Mouse (Mus musculus): ENCODE results near the gene Gsg1. TPM values are rescaled to one million over a fixed set of nuclear protein-coding genes. Genes with fewer than 3 reads are reported as not detected.

The Gsg1 gene
- polyA plus RNA-seq, 1 experiment: 0.27 TPM

DNA sequence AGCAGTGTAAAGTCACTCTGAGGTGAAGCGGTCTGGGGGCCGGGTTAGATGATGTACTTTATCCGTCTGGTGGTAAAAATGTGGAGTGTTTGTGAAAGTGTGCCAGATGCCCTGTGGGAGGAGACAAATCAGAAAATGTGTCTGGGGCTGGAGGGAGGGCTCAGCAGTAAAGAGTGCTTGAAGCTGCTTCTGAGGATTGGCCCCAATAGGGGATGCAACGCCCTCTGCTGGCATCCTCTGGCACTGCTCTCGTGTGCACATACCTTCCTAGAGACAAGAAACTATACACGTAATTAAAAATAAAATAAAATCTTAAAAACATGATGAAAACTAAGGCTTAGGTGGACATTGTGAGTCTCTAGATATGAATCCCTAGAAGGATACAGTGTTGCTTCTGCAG, 6.3 kb upstream of the Gsg1 start:
- DNase-seq (ENCODE audit: low read depth): no peak
- no peak for TF ChIP-seq POLR2A (IDR thresholded peaks at IDR 0.05; ENCODE audit: borderline replicate concordance, extremely low read depth, insufficient read depth, insufficient read length, poor library complexity, severe bottlenecking)
- peak; percentile 16; the same call in 1 of the 2 replicates for TF ChIP-seq CTCF (IDR thresholded peaks at IDR 0.05; ENCODE audit: borderline replicate concordance, extremely low read depth, insufficient read depth, insufficient read length)

DNA sequence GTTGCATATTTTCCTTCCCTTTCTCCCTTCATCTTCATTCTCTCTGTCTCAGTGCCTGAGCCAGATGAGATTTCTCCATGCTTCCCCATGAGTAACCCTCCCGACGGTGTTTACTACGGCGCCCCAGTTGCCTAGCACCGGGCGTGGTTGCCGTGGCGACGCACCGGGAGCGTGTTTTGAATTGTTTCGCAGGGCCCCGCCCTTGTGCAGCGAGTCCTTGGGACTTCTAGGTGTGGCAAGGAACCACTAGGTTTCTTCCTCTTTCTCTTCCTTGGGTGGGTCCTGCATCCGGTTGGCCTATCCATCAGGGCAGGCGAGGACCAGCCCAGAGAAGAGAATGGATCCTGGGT, 1.4 kb downstream of the Gsg1 start:
- TF ChIP-seq POLR2A (IDR thresholded peaks at IDR 0.05; ENCODE audit: borderline replicate concordance, extremely low read depth, insufficient read depth, insufficient read length, poor library complexity, severe bottlenecking) (no peak), CTCF (IDR thresholded peaks at IDR 0.05; ENCODE audit: borderline replicate concordance, extremely low read depth, insufficient read depth, insufficient read length) (no peak)
- DNase-seq (ENCODE audit: low read depth): peak; percentile 94

DNA sequence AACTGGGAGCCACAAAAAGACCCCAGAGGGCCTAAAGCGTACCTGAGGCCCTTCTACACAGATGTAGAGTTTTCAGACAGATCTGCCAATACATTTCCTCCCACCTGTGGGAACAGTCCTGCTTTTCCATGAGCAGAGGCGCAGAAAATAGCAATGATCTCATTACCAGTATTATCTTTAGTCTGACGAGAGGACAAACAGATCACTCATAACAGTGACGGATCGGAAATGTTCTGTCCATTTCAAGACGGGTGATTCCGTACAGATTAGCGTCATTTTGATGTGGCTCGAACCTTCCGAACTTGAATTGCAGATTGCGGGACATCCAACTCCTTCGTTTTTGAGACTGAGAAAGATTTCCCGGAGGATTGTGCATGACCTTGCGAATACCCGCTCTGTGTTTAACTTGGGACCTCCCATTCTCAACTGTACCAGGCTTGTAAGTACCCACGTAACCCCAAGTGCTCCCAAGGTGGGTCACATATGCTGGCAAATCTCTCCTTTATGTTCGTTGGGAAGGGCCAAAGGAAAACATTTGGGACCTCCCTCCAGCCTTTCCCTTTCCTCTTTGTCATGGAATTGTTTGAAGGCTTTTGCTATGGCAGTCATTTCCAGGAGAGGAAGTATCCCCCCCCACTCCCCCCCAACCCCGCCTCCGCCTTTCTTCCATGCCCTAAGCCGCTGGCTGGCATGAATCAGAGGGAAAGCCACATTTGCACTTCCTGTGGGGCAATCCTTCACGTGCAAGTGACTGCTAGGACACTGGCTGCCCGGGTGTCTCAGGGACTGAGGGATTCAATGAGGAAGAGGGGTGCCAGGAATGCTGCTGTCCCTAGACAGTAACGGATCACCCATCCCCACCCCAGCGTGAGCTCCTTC, 2.1 kb downstream of the Gsg1 start:
- TF ChIP-seq CTCF (IDR thresholded peaks at IDR 0.05; ENCODE audit: borderline replicate concordance, extremely low read depth, insufficient read depth, insufficient read length) (no peak), POLR2A (IDR thresholded peaks at IDR 0.05; ENCODE audit: borderline replicate concordance, extremely low read depth, insufficient read depth, insufficient read length, poor library complexity, severe bottlenecking) (no peak)
- peak; percentile 76 for DNase-seq (ENCODE audit: low read depth)

DNA sequence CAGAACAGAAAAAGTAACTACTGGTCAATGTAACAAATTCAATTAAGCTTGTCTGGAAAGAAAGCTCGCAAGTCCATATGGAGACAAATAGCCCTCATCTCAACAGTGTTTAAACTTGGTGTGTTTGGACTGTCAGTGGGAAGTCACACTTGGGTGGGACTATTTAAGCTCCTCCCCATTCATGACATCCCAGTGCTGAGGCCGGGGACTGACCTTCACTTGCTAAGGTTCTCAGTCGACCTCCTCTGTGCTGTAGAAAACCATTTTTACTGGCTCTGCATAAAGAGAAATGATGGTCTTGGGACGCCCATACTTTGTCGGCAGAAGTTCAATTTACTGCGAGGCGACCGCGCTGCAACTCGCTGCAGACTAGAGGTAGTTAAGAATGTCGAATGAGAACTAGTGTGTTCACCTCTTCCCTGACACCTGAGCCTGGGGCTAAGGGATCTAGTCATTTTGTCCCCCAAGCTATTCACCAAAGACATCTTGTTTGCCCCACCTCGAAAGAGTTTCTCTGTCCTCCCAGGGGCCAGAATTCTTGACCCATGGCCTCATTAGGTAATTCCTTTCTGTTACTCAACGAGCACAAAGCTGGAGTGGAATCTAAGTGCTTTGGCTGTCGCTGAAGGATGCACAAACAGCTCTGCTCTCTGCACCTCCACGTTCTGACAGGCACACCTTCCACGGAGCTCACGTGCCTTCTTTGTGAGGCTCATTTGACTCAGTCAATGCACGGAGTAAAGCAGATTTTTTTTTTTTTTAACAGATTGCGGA, 3.0 kb downstream of the Gsg1 start:
- TF ChIP-seq POLR2A (IDR thresholded peaks at IDR 0.05; ENCODE audit: borderline replicate concordance, extremely low read depth, insufficient read depth, insufficient read length, poor library complexity, severe bottlenecking) (no peak), CTCF (IDR thresholded peaks at IDR 0.05; ENCODE audit: borderline replicate concordance, extremely low read depth, insufficient read depth, insufficient read length) (no peak)

DNA sequence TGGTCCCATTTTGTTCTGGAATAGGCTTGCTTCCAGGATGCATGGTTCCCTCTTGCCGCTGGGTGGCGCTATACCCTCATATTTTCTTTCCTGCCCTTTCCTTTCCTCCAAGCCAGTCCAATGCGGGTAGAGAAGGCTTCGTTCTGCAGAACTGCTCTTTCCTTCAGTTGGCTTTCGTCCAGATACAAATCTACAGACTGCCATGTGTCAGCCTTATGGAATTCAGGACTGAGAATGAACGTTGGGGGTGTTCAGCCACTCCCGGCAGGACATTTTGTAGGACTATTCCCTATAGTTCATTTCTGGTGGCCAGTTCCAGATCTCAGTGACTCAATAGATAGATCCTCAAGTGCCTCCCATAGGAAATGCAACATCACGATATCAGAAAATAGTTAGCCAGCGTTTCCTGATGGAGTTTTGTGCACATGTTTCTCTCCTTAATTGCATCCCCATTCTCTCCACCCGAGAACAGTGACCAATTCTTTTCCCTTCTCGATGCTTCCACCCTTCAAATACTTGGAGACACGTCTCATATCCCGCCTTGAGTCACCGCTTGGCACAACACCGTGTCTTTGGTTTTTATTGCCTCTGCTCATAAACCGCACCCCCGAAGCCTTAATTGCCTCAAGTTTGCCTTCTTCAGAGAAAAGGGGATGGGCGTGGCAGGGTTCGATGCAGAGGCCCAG, 4.2 kb downstream of the Gsg1 start:
- TF ChIP-seq POLR2A (IDR thresholded peaks at IDR 0.05; ENCODE audit: borderline replicate concordance, extremely low read depth, insufficient read depth, insufficient read length, poor library complexity, severe bottlenecking) (no peak), CTCF (IDR thresholded peaks at IDR 0.05; ENCODE audit: borderline replicate concordance, extremely low read depth, insufficient read depth, insufficient read length) (peak; percentile 84)
- peak; percentile 92 for DNase-seq (ENCODE audit: low read depth)

More for the DNA sequence above, 3.0 kb downstream of the Gsg1 start:
- no peak for DNase-seq (ENCODE audit: low read depth)

DNA sequence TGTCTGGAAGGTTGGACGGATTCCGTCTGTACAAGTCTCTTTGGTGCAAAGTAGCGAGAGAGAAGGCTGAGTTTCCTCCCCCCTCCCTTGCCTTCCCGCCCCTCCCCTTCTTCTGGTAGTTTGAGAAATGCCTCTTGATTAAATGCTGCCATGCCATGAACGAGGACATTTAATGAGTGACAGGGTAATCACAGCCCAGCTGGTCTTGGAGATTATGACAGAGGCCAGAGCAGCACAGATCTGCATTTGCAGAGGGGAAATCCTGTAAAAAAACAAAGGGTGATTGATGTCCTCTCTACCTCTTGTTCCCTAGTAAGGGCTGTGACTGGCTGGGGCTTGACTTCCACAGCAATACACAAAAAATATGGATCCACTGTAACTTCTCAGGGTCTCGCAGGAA, 6.3 kb downstream of the Gsg1 start:
- peak; percentile 54 for DNase-seq (ENCODE audit: low read depth)
- TF ChIP-seq CTCF (IDR thresholded peaks at IDR 0.05; ENCODE audit: borderline replicate concordance, extremely low read depth, insufficient read depth, insufficient read length): no peak
- no peak for TF ChIP-seq POLR2A (IDR thresholded peaks at IDR 0.05; ENCODE audit: borderline replicate concordance, extremely low read depth, insufficient read depth, insufficient read length, poor library complexity, severe bottlenecking)

DNA sequence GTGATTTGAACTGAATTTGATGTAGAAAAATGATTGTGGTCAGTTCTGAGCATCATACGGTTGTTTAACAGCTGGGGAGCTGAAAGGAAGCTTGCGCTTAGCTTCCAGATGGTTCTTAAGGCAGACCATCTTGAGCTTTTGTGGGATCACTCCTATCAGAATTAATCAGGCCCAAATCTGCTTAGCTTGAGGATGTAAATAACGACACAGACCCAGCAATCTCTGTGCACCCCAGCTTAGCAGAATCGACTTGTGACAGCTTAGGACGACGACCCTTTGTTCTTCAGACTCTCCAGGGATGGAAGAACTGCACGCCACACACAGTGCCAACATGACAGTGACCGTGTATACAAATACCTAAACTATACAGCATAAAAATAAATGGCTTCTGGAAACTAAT, 8.6 kb downstream of the Gsg1 start:
- peak; percentile 33 for DNase-seq (ENCODE audit: low read depth)

DNA sequence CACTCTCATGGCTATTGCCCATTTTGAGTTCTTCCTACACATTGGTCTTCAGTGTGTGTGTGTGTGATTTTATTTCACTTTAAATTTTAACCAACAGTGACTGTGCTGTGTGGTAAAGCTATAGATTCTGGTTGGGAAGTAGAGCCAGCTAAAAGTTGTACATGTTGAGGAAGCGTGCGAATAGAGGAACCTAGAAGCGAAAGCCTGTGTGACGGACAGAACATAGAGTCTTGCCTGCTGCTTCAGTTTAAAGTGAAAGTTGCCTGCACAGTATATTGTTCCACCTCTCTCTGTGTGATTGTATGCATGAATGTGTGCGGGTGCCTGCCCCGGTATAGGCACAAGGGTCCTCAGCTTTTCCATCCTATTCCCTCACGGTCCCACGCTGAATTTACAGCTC, 13.8 kb downstream of the Gsg1 start:
- TF ChIP-seq POLR2A (IDR thresholded peaks at IDR 0.05; ENCODE audit: borderline replicate concordance, extremely low read depth, insufficient read depth, insufficient read length, poor library complexity, severe bottlenecking) (no peak), CTCF (IDR thresholded peaks at IDR 0.05; ENCODE audit: borderline replicate concordance, extremely low read depth, insufficient read depth, insufficient read length) (no peak)
- DNase-seq (ENCODE audit: low read depth): no peak

More for the DNA sequence above, 8.6 kb downstream of the Gsg1 start:
- TF ChIP-seq CTCF (IDR thresholded peaks at IDR 0.05; ENCODE audit: borderline replicate concordance, extremely low read depth, insufficient read depth, insufficient read length) (no peak), POLR2A (IDR thresholded peaks at IDR 0.05; ENCODE audit: borderline replicate concordance, extremely low read depth, insufficient read depth, insufficient read length, poor library complexity, severe bottlenecking) (no peak)

DNA sequence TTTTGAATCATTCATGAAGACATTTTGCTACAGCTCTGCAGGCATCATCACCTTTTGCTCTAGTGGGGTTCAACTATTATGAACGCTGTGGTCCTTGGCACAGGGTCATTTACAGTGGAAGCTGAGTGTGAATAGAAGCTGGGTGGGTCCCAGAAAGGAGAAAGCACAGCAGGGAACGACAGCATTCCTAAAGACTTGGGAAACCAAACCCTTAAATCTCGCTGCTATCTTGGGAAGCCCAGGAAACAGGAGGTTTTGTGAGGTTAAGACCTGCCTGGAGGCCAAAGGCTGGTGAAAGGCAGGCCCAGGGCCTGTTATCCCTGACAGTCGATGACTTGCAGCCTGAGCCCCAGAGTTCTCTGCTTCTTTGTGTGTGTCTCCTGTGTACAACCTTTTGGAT, 15.9 kb downstream of the Gsg1 start:
- no peak for DNase-seq (ENCODE audit: low read depth)
- TF ChIP-seq CTCF (IDR thresholded peaks at IDR 0.05; ENCODE audit: borderline replicate concordance, extremely low read depth, insufficient read depth, insufficient read length): no peak
- TF ChIP-seq POLR2A (IDR thresholded peaks at IDR 0.05; ENCODE audit: borderline replicate concordance, extremely low read depth, insufficient read depth, insufficient read length, poor library complexity, severe bottlenecking): no peak

DNA sequence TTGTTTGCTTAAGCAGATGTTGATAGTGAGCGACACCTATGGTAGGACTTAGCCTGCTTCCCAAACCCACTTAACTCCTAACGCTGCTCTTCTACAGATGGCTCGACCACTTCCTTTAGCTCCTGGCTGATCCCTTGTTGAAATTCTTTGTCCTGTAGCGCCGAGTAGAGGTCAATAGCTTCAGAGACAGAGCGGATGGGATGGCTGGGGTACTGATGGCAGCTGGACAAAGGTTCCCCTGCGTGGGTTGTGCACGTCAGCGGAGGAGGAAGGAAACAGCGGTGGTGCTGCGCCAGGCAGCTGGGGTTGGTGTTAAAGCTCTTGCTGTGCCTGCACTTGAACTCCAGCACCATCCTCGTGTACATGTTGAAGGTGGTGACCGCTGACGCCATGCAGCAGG, 16.8 kb downstream of the Gsg1 start:
- no peak for DNase-seq (ENCODE audit: low read depth)
- TF ChIP-seq POLR2A (IDR thresholded peaks at IDR 0.05; ENCODE audit: borderline replicate concordance, extremely low read depth, insufficient read depth, insufficient read length, poor library complexity, severe bottlenecking) (no peak), CTCF (IDR thresholded peaks at IDR 0.05; ENCODE audit: borderline replicate concordance, extremely low read depth, insufficient read depth, insufficient read length) (no peak)

DNA sequence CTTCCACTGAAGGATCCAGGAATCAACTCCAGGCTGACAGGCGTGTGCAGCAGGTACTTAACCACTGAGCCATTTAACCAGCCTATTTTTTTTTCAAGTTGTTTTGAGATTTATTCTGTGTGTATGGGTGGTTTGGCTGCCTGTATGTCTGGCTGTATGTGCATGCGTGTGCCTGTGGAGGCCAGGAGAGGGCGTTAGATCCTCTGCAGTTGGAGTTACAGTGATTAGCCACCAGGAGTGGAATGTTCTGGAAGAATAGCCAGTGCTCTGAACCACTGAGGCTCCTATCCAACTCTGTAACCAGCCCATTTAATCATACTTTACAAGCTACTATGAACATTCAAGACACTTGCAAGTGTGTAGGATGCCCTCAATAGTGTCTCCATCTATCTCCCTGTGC, 17.6 kb downstream of the Gsg1 start:
- no peak for TF ChIP-seq CTCF (IDR thresholded peaks at IDR 0.05; ENCODE audit: borderline replicate concordance, extremely low read depth, insufficient read depth, insufficient read length)
- TF ChIP-seq POLR2A (IDR thresholded peaks at IDR 0.05; ENCODE audit: borderline replicate concordance, extremely low read depth, insufficient read depth, insufficient read length, poor library complexity, severe bottlenecking): no peak
- no peak for DNase-seq (ENCODE audit: low read depth)

Data from brain, embryonic 14.5 days (tissue).